Comparison of ENCODE assay signal across 16 mouse cellular contexts in genomic region chr8:8802317-8802716, GRCm38 (mm10).
A peak's percentile ranks its signal among the peaks of the same experiment; 100 is the strongest.
DNase-seq lines count a peak whose midpoint lies in the region; ATAC-seq and TF ChIP-seq lines count a peak whose summit lies in the region.
"Had no signal": no experiment of that assay in that cellular context is flagged by ENCODE, and none has a peak within 500 bp of the region (broad histone marks: within the 10 kb centered on the region; RNA-seq: fewer than 3 reads in every experiment).

No protein-coding gene starts in this region.

- DNase-seq in embryonic facial prominence, embryonic 11.5 days (ENCODE audit: low spot score), result peak; percentile 15
- no peak for DNase-seq in embryonic facial prominence, embryonic 10.5 days (ENCODE audit: low spot score)
- peak; percentile 15 for DNase-seq in left cerebral cortex, postnatal 4 days
- DNase-seq in left cerebral cortex, adult 2 months (ENCODE audit: extremely low spot score in 1 of 2, low spot score in 2 of 2), result no peak
- peak; percentile 14 for DNase-seq in brain, embryonic 18.5 days (ENCODE audit: low read depth, low spot score)
- no peak for DNase-seq in heart, adult 18-20 months
- DNase-seq in Muller cell, postnatal 12 days (ENCODE audit: inconsistent ontology term), result no peak
- DNase-seq: adrenal gland, adult 8-10 months; cerebellum, adult 9-10 months; gastrocnemius, postnatal 10 days; kidney, adult 18-20 months; kidney, postnatal 25 days; layer of hippocampus, adult 9-11 months; thymus, postnatal 25 days had no signal

- H3K9ac ChIP-seq in embryonic facial prominence, embryonic 11.5 days (replicated peaks; ENCODE audit: low read length), result no peak overlapping the region
- no peak overlapping the region for H3K9ac ChIP-seq in midbrain, embryonic 16.5 days (ENCODE audit: low read depth, low read length)
- H3K9ac ChIP-seq: midbrain, embryonic 12.5 days had no signal

- H3K36me3 ChIP-seq in embryonic facial prominence, embryonic 11.5 days (replicated peaks; ENCODE audit: control insufficient read depth, insufficient read depth, low read depth, low read length), result no peaks in the 10 kb centered on the region
- H3K36me3 ChIP-seq in embryonic facial prominence, embryonic 10.5 days (replicated peaks), result no peaks in the 10 kb centered on the region
- no peaks in the 10 kb centered on the region for H3K36me3 ChIP-seq in midbrain, embryonic 16.5 days (ENCODE audit: control insufficient read depth, insufficient read depth, low read length)
- H3K36me3 ChIP-seq: midbrain, embryonic 12.5 days had no signal

- no peak overlapping the region for H3K4me3 ChIP-seq in embryonic facial prominence, embryonic 11.5 days (ENCODE audit: low read depth, low read length)
- H3K4me3 ChIP-seq in embryonic facial prominence, embryonic 10.5 days, result no peak overlapping the region
- no peak overlapping the region for H3K4me3 ChIP-seq in left cerebral cortex, adult 2 months
- no peak overlapping the region for H3K4me3 ChIP-seq in midbrain, embryonic 16.5 days (ENCODE audit: low read depth, low read length)
- H3K4me3 ChIP-seq: midbrain, embryonic 12.5 days had no signal

- intact Hi-C loops in left cerebral cortex, postnatal 4 days (cut with DNase I), result no loop called here
- intact Hi-C loops in left cerebral cortex, adult 2 months (cut with DNase I), result no loop called here

- ATAC-seq in embryonic facial prominence, embryonic 11.5 days (replicated peaks; ENCODE audit: insufficient number of reproducible peaks, low FRiP score, low TSS enrichment, low read depth), result no peak
- peak; percentile 76; the same call in 1 of the 2 replicates for ATAC-seq in midbrain, embryonic 16.5 days

- H3K4me1 ChIP-seq in embryonic facial prominence, embryonic 11.5 days (ENCODE audit: control insufficient read depth, insufficient read depth, low read length), result no peaks in the 10 kb centered on the region
- H3K4me1 ChIP-seq in embryonic facial prominence, embryonic 10.5 days, result peaks cover 18% of the 10 kb centered on the region
- peaks cover 3% of the 10 kb centered on the region; the same call in 1 of the 2 replicates for H3K4me1 ChIP-seq in midbrain, embryonic 16.5 days (ENCODE audit: control insufficient read depth, insufficient read depth, low read length)

- no peaks in the 10 kb centered on the region for H3K9me3 ChIP-seq in embryonic facial prominence, embryonic 11.5 days (replicated peaks; ENCODE audit: control insufficient read depth, low read length)
- no peaks in the 10 kb centered on the region for H3K9me3 ChIP-seq in embryonic facial prominence, embryonic 10.5 days
- H3K9me3 ChIP-seq in midbrain, embryonic 16.5 days (replicated peaks; ENCODE audit: control insufficient read depth, low read length, poor library complexity, severe bottlenecking), result no peaks in the 10 kb centered on the region
- H3K9me3 ChIP-seq: midbrain, embryonic 12.5 days had no signal

- H3K27ac ChIP-seq in embryonic facial prominence, embryonic 11.5 days (replicated peaks; ENCODE audit: low read depth, low read length), result no peak overlapping the region
- no peak overlapping the region for H3K27ac ChIP-seq in embryonic facial prominence, embryonic 10.5 days (replicated peaks)
- no peak overlapping the region for H3K27ac ChIP-seq in left cerebral cortex, adult 2 months
- H3K27ac ChIP-seq in midbrain, embryonic 16.5 days (ENCODE audit: low read length), result peak overlapping the region; percentile 70
- H3K27ac ChIP-seq: midbrain, embryonic 12.5 days had no signal

- H3K27me3 ChIP-seq in embryonic facial prominence, embryonic 11.5 days (ENCODE audit: control insufficient read depth, insufficient read depth, low read length), result no peaks in the 10 kb centered on the region
- no peaks in the 10 kb centered on the region for H3K27me3 ChIP-seq in embryonic facial prominence, embryonic 10.5 days (replicated peaks; ENCODE audit: low read depth, poor library complexity, severe bottlenecking)
- no peaks in the 10 kb centered on the region for H3K27me3 ChIP-seq in midbrain, embryonic 16.5 days (ENCODE audit: control insufficient read depth, insufficient read depth, low read depth, low read length)
- H3K27me3 ChIP-seq: midbrain, embryonic 12.5 days had no signal

- TF ChIP-seq CTCF in left cerebral cortex, adult 2 months (IDR thresholded peaks at IDR 0.05), result no peak; the same call in 1 of the 2 replicates

- H3K4me2 ChIP-seq in embryonic facial prominence, embryonic 11.5 days (ENCODE audit: low read depth, low read length), result no peak overlapping the region
- H3K4me2 ChIP-seq in midbrain, embryonic 16.5 days (ENCODE audit: low read length), result no peak overlapping the region
- H3K4me2 ChIP-seq: midbrain, embryonic 12.5 days had no signal

- WGBS in embryonic facial prominence, embryonic 11.5 days, result 41% methylated on average over 5 of the region's 5 CpGs
- 42% methylated on average over 5 of the region's 5 CpGs for WGBS in embryonic facial prominence, embryonic 10.5 days
- WGBS in midbrain, embryonic 16.5 days, result 25% methylated on average over 5 of the region's 5 CpGs

Comparison
In these comparisons a context has a peak if more than half of its experiments do, and no peak if none do; other contexts are left out.
1. DNase-seq: peak in embryonic facial prominence, embryonic 11.5 days (single experiment), left cerebral cortex, postnatal 4 days (single experiment) and brain, embryonic 18.5 days (single experiment); none in embryonic facial prominence, embryonic 10.5 days (single experiment), left cerebral cortex, adult 2 months (0 of 2), heart, adult 18-20 months (0 of 2) and Muller cell, postnatal 12 days (single experiment).